Mouse (Mus musculus) G1E (cell line): ENCODE data around the gene Tmem270.

Experiments used
- CTCF ChIP-seq: IDR thresholded peaks from 2 replicates; pipeline ENCODE4 v1.5.1; 2012; ENCODE audit warnings: low read depth, low read length, inconsistent platforms, mixed read lengths
- GATA1 ChIP-seq: IDR thresholded peaks from 2 replicates; pipeline ENCODE4 v1.6.1; 2012; ENCODE audit warnings: borderline replicate concordance, low read length, inconsistent platforms, mixed read lengths
- POLR2AphosphoS5 ChIP-seq: IDR thresholded peaks from 2 replicates; pipeline ENCODE4 v1.6.1; 2012; ENCODE audit warnings: low read depth, low read length, inconsistent platforms; ENCODE audit not compliant: insufficient replicate concordance
- TAL1 ChIP-seq: conservative IDR thresholded peaks from 2 replicates; pipeline ENCODE4 v1.6.1; 2012; ENCODE audit warnings: low read depth, low read length, inconsistent platforms, mixed read lengths

DNA sequence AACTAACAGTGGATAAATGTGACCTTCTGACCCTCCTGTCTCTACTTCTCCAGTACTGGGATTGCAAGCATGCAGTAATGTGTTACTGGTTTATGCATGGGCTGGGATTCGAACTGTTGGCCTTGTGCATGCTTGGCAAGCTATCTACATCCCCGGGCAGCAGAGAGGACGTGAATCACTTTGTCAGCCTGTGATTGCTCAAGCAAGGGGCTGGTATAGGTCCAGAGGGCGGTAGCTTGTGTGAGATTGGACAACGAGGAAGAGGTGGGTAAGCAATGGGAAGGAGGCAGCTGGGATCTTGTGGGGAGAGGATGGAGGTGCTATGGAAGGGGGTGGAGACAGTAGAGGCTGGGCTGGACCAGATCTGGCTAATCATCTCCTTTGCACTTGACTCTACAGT, 38.0 kb downstream of the Tmem270 start:
- TF ChIP-seq CTCF (no peak), GATA1 (no peak), POLR2AphosphoS5 (no peak), TAL1 (no peak)
